Mouse (Mus musculus) testis, adult 2 months (tissue): ENCODE data around the gene Csl. TPM values are rescaled to one million over a fixed set of nuclear protein-coding genes. Genes with fewer than 3 reads are reported as not detected.

Experiments
- H3K27ac ChIP-seq: fragments of 200-500 bp; 2 replicates; pipeline ENCODE4 v1.5.1; 2012; ENCODE audit warnings: low read depth, low read length; ENCODE audit not compliant: control insufficient read depth, insufficient read depth
- H3K27me3 ChIP-seq: fragments of 200-500 bp; 2 replicates; pipeline ENCODE4 v1.6.1; 2012; ENCODE audit warnings: mild to moderate bottlenecking, low read length, moderate library complexity; ENCODE audit not compliant: control insufficient read depth, insufficient read depth
- H3K36me3 ChIP-seq: fragments of 200-500 bp; 2 replicates; pipeline ENCODE4 v1.6.1; 2012; ENCODE audit warnings: mild to moderate bottlenecking, low read length; ENCODE audit not compliant: control insufficient read depth, insufficient read depth
- H3K4me1 ChIP-seq: fragments of 200-500 bp; 2 replicates; pipeline ENCODE4 v1.6.1; 2012; ENCODE audit warnings: low read length; ENCODE audit not compliant: control insufficient read depth, insufficient read depth
- H3K4me3 ChIP-seq: fragments of 200-500 bp; 2 replicates; pipeline ENCODE4 v1.5.1; 2012; ENCODE audit warnings: low read depth, mild to moderate bottlenecking, low read length, moderate library complexity, mixed read lengths; ENCODE audit not compliant: control insufficient read depth
- CTCF ChIP-seq: fragments of 200-500 bp; IDR thresholded peaks from 2 replicates; pipeline ENCODE4 v1.5.1; 2012; ENCODE audit warnings: low read depth, mild to moderate bottlenecking, inconsistent platforms, low read length, moderate library complexity; ENCODE audit not compliant: control insufficient read depth, insufficient read depth, insufficient replicate concordance
- POLR2A ChIP-seq: fragments of 200-500 bp; IDR thresholded peaks from 2 replicates; pipeline ENCODE4 v1.6.1; 2012; ENCODE audit warnings: low read depth, mild to moderate bottlenecking, inconsistent platforms, low read length, moderate library complexity; ENCODE audit not compliant: control insufficient read depth
- polyA plus RNA-seq: library from polyadenylated mRNA; depleted of rRNA; stranded (reverse); fragments of >200 nt; gene quantifications from 2 replicates; pipeline ENCODE4 v1.2.3, GENCODE M21; 2012; rRNA removed

Gene Csl
- polyA plus RNA-seq, result 144 and 156 TPM in 2 replicates

GRCm38 (mm10) chr10:99759558-99759957, at the start of gene Csl:
Csl (minus strand) TSS chr10:99759658.
- Histone ChIP-seq H3K27me3 (no peaks in the 10 kb centered on the region), H3K27ac (peak within 1 kb of the TSS; percentile 100), H3K36me3 (peaks cover 2% of the 10 kb centered on the region), H3K4me1 (peaks cover 7% of the 10 kb centered on the region), H3K4me3 (peak within 1 kb of the TSS; percentile 98)
- TF ChIP-seq CTCF (no peak), POLR2A (0 out of 2 replicates have a peak, but pooled peaks have one; percentile 18)

DNA sequence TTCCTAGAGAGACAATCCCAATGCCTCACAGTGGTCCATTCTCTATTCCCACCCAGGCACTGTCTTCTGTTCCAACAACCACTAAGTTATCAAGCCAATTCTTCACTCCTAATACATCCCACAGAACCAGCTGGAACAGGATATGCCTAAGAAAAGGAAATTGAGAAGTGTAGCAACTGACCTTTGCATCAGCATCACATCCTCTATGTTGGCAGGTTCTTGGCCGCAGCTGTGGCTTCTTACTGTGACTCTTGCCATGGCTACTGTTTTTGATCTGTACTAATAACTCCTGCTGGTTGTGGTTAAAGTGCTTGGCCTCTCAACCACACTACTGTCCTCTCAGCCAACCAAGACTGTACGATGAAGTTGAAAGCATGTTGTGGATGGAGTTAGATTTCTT, 30.0 kb upstream of the Csl start:
- H3K4me3 ChIP-seq, result no peak overlapping the region
- H3K27ac ChIP-seq, result no peak overlapping the region
- no peak for TF ChIP-seq CTCF
- TF ChIP-seq POLR2A, result no peak
- H3K4me1 ChIP-seq, result no peaks in the 10 kb centered on the region
- no peaks in the 10 kb centered on the region for H3K27me3 ChIP-seq
- no peaks in the 10 kb centered on the region for H3K36me3 ChIP-seq

GRCm38 (mm10) chr10:99774228-99775120, 15.0 kb upstream of the Csl start:
- Histone ChIP-seq H3K27ac (no peak overlapping the region), H3K4me1 (no peaks in the 10 kb centered on the region), H3K27me3 (no peaks in the 10 kb centered on the region), H3K4me3 (no peak overlapping the region), H3K36me3 (no peaks in the 10 kb centered on the region)
- TF ChIP-seq CTCF, result no peak
- TF ChIP-seq POLR2A, result no peak

DNA sequence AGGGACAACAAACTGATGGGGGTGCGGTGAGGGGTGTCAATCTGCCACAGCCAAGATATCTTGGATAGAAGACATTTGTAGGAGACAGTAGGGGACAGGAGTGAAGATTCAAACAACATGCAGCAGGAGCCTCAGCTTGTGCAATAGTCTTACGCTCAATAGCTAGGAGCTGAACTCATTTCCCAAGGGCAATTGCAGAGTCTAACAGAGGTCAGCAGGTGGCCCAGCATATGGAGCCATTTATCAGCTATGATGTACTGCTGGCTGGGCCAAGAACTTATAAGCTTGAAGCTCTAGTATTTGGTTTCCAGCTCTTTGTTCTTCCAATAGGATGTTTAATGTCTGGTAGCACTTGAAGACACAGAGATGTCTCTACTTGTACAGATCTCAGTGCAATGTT, 9.3 kb downstream of the Csl start:
- Histone ChIP-seq H3K36me3 (no peaks in the 10 kb centered on the region), H3K27ac (no peak overlapping the region), H3K27me3 (no peaks in the 10 kb centered on the region), H3K4me3 (no peak overlapping the region), H3K4me1 (no peaks in the 10 kb centered on the region)
- TF ChIP-seq POLR2A, result no peak
- no peak for TF ChIP-seq CTCF

- Histone ChIP-seq H3K27ac (no peak overlapping the region), H3K36me3 (no peaks in the 10 kb centered on the region)
Observed at GRCm38 (mm10) chr10:99748668-99749260, 10.7 kb downstream of the Csl start.

GRCm38 (mm10) chr10:99748009-99748408, 11.4 kb downstream of the Csl start:
- peak overlapping the region; percentile 53; the same call in 1 of the 2 replicates for H3K4me3 ChIP-seq
- H3K36me3 ChIP-seq, result no peaks in the 10 kb centered on the region
- H3K27me3 ChIP-seq, result no peaks in the 10 kb centered on the region
- no peak for TF ChIP-seq POLR2A
- no peak for TF ChIP-seq CTCF
- no peaks in the 10 kb centered on the region for H3K4me1 ChIP-seq
- H3K27ac ChIP-seq, result no peak overlapping the region; the same call in 1 of the 2 replicates

More at GRCm38 (mm10) chr10:99748668-99749260, 10.7 kb downstream of the Csl start:
- Histone ChIP-seq H3K4me3 (no peak overlapping the region), H3K27me3 (no peaks in the 10 kb centered on the region), H3K4me1 (no peaks in the 10 kb centered on the region)
- TF ChIP-seq POLR2A, result no peak
- TF ChIP-seq CTCF, result no peak

DNA sequence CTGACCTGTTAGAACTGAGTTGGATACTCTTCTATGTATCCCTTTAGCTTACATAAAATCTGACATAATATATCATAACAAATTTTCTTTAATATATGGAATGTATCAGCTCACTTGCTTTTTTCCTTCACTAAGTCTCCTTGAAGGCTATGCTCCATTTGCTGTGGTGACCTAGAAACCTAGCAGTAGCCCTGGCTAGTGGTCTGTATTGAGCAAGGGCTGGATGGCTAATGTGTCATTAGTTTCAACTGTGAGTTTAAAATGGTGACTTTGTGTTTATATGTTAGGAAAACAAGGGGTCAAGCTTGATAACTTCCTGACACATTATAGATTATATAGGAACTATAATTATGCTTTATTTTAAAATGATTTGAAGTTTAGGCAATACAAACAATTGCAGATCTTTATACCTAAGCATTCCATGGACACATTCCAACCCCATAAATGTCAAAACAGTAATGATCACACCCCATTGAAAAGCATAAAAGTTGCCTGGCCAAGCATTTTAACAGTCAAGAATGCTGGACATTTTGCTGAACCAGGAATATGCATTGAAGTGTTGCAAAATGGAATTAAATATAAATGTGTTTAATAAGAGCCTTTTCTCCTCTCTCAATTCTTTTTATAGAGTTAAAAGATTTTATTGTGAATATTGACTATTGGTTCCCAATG, 17.7 kb downstream of the Csl start:
- no peaks in the 10 kb centered on the region for H3K4me1 ChIP-seq
- TF ChIP-seq POLR2A (no peak), CTCF (no peak)
- no peak overlapping the region for H3K27ac ChIP-seq

More for the DNA sequence above, 17.7 kb downstream of the Csl start:
- Histone ChIP-seq H3K27me3 (no peaks in the 10 kb centered on the region), H3K36me3 (no peaks in the 10 kb centered on the region), H3K4me3 (no peak overlapping the region)
